ENCODE assay signal across 11 mouse cellular contexts in genomic region chr17:71143155-71143554, GRCm38 (mm10).
"Had no signal": no experiment of that assay in that cellular context is flagged by ENCODE, and none has a peak within 500 bp of the region (broad histone marks: within the 10 kb centered on the region; RNA-seq: fewer than 3 reads in every experiment).

No protein-coding gene starts in this region.

- H3K4me2 ChIP-seq: limb, embryonic 13.5 days; liver, embryonic 15.5 days; lung, embryonic 14.5 days; stomach, embryonic 15.5 days had no signal

- H3K36me3 ChIP-seq: limb, embryonic 13.5 days; liver, embryonic 15.5 days; stomach, embryonic 15.5 days had no signal

- H3K9ac ChIP-seq: limb, embryonic 13.5 days; liver, embryonic 15.5 days; lung, embryonic 14.5 days; stomach, embryonic 15.5 days had no signal

- H3K4me3 ChIP-seq: limb, embryonic 13.5 days; liver, embryonic 15.5 days; stomach, embryonic 15.5 days had no signal

- DNase-seq: kidney, adult 2 months; kidney, postnatal 36 days; layer of hippocampus, adult 9-11 months; lung, embryonic 14.5 days; lung, postnatal 14 days; midbrain, embryonic 14.5 days; thymus, adult 2 months; thymus, postnatal 25 days had no signal

- H3K27me3 ChIP-seq: limb, embryonic 13.5 days; liver, embryonic 15.5 days; stomach, embryonic 15.5 days had no signal

- H3K27ac ChIP-seq: limb, embryonic 13.5 days; liver, embryonic 15.5 days; stomach, embryonic 15.5 days had no signal

- H3K9me3 ChIP-seq: limb, embryonic 13.5 days; liver, embryonic 15.5 days; stomach, embryonic 15.5 days had no signal

- H3K4me1 ChIP-seq: limb, embryonic 13.5 days; stomach, embryonic 15.5 days had no signal
